In genomic region chr15:57574080-57574618, GRCm38 (mm10) we compare ENCODE assay signal across 2 mouse cellular contexts.
TF ChIP-seq lines count a peak whose summit lies in the region.

No protein-coding gene starts in this region.

TF ChIP-seq in CH12.LX, 34 proteins besides CTCF, POLR2A, EP300 and RAD21 (continued from another document):
- no peak for TF ChIP-seq MAX (IDR thresholded peaks at IDR 0.05; ENCODE audit: low read length)
- TF ChIP-seq PAX5 (IDR thresholded peaks at IDR 0.05; ENCODE audit: low read length): no peak
- 0 out of 2 replicates have a peak, but pooled peaks have one; percentile 3 for TF ChIP-seq ZC3H11A (IDR thresholded peaks at IDR 0.05; ENCODE audit: low read depth, low read length)
- TF ChIP-seq JUN (IDR thresholded peaks at IDR 0.05; ENCODE audit: insufficient read depth, low read depth, low read length): no peak
- TF ChIP-seq USF2 (conservative IDR thresholded peaks at IDR 0.05; ENCODE audit: low read depth, low read length): no peak
TF ChIP-seq in CH12.LX: peak in this region for 4.

TF ChIP-seq in MEL, 35 proteins besides CTCF, POLR2A, EP300 and RAD21 (continued from another document):
- no peak for TF ChIP-seq GATA1 (IDR thresholded peaks at IDR 0.05; ENCODE audit: low read depth, low read length)
